Mouse (Mus musculus) cerebellum, postnatal 36 days (tissue): ENCODE measurements around the gene Exog.

Source experiments
- DNase-seq, 2 experiments: peaks; one replicate each; pipeline ENCODE4 v3.0.0; 2021 to 2022; ENCODE audit warnings: mixed read lengths in 2 of 2

The Exog gene

DNA sequence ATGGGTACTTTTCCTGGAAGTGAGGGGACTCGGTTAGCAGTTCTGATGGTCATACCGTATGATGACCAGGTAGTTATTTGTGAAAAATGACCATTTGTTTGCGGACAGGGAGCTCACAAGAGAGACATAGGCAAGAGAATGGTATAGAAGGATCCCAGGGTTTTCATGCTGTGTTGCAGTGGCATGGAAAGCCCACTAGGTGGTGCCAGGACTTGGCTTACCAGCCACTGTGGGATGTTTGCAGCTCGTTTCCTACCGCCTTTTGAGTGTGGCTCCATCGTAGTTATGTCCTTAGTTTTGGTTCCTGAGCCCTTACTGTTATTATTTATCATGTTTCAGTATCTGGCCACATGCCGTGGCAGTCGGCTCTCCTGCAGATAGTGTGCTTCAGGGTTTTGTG, 15.7 kb downstream of the Exog start:
- DNase-seq, result peak; percentile 68 to 70

DNA sequence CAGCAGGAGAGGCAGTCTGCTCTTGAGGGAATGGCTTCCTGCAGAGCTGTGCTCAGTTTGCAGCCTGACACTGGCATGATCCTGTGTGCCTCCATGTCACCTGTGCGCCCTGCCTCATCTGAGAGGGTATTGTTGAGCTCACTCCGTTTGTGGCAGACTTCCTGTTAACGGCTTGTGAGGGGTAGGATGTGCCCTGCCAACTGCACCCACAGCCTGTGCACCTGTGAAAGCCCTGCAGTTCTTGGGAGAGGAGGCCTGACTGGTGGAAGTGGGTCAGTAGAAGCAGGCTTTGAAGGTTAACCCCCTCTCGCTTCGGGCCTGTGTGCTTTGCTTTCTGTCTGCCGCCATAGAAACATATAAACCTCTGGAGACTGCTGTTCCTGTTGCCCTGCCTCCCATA, 20.3 kb downstream of the Exog start:
- no peak for DNase-seq

GRCm38 (mm10) chr9:119465595-119465994, 20.9 kb downstream of the Exog start:
- peak; percentile 39 to 53 for DNase-seq

- no peak for DNase-seq
Observed at GRCm38 (mm10) chr9:119469691-119470353, 25.1 kb downstream of the Exog start.

DNA sequence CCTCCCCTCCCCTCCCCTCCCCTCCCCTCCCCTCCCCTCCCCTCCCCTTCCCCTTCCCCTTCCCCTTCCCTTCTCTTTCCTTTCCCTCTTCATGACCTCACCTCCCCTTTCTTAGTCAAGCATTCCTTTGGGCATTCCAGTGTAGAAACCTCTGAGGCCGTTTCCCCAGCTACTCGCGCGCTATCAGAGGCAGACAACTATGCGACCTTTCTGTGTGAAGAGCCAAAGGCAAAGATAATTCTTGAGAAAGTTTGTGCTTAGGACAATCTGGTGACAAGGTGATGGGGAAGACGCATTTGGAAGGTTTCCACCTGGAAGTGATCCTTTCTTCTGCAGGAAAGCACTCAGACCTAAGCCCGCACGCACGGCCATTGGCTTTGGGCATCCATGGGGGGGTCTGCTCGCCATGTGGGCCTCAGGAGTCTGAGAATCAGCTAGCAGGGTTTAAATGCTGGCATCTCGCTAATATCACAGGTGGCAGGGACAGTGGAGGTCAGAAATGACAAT, 27.7 kb downstream of the Exog start:
- DNase-seq, result no peak

GRCm38 (mm10) chr9:119473011-119473410, 28.3 kb downstream of the Exog start:
- DNase-seq, result no peak

DNA sequence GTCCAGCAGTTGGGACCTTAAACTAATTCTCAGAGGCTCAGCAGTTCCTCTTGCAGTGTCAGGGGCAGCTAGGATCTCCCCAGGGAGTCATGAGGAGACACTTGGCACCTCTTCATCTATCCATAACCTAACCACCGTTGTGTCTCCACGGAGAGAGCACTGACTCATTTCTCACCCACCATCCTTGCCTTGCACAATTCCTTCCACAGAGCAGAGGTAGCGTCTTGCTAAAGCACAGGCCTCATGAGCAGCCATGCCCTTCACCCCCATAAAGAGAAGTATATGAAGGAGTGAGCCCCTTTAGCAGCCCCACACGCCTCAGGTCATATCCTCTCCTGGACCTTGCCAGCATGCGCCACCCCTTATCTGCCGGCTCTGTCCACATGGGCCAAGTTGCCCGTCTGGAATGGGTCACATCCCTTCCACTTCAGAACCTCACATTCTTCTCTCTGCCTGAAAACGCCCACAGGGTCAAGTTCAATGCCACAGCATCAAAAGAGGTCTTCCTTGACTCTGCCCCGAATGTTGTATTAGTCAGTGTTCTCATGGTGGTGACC, 28.9 kb downstream of the Exog start:
- DNase-seq, result no peak

DNA sequence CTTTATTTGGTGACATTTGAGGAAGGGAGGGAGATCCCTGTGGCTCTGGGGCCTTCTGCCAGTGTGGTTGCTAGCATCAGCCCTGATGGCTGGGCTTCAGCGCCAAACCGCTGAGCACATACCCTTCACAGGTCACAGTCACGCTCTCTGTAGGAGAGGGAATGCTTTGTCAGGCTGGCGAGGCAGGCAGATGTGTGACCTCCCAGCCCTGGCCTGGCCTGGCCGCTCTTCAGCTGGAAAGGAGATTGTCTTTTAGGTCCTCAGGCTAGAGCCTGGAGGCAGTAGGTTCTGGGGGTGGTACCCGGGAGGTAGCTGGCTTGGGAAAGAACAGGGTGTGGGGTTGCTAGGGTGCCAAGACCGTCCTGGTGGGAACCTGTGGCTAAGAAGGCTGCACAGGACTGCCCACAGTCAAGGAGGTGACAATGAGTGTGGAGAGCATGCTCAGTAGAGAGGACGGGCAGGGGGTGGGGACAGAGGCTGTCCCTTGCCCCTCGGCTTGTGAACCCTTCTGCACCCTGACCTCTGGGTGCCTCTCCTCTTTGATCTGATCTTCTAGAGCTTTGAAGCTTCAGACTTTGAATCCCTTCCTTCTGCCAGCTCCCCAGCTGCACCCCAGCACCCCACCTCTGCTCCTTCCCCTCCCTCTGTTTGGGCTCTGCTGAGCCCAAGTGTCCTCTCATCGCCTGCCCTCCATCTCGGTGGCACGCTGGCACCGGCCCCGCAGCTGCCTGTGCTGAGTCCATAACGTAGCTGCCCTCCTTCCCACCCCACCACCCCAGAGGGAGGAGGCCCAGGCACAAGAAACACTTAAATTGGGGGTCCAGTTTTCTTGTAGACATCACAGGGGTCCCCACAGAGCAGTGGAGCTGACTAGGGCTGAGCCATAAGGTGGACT, 30.2 kb downstream of the Exog start:
- DNase-seq, result no peak

- DNase-seq, result no peak
Observed at GRCm38 (mm10) chr9:119477754-119478153, 33.0 kb downstream of the Exog start.

DNA sequence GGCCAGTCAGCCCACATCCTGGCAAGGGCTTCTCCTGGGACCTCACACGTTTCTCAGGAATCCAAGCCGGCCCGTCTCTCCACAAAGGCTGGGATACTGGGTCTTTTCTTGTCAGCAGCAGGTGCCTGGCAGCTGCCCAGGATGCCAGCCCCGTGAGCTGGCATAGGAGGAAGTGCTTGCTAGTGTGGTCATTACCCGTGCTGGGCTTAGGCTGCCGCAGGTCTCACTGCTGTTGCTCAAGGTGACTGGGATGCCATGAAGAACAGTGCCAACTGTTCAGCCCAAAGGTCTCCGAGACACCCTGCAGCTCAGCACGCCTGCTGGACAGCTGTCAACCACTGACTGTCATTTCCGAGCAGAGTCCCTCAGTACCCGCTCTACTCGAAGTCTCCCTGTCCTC, 33.6 kb downstream of the Exog start:
- peak in 1 of 2 experiments; percentile 22 for DNase-seq

DNA sequence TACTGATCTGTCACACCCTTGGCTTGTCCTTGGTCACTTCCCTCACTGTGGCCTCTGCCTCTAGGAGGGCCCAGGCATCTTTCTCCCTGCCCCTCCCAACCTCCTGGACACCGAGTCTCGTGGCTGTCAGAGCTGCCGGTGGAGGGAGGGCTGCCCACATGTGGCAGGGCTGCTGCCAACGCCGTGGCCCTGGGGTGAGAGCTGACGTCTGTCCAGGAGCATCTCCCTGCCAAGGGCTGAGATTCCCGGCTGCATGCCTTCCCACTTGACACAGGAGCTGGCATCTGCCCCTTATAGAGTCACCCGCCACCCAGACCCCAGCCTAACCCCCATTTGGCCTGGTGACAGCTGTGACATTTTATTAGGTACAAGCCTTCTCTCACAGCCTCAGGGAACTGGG, 34.6 kb downstream of the Exog start:
- no peak for DNase-seq

DNA sequence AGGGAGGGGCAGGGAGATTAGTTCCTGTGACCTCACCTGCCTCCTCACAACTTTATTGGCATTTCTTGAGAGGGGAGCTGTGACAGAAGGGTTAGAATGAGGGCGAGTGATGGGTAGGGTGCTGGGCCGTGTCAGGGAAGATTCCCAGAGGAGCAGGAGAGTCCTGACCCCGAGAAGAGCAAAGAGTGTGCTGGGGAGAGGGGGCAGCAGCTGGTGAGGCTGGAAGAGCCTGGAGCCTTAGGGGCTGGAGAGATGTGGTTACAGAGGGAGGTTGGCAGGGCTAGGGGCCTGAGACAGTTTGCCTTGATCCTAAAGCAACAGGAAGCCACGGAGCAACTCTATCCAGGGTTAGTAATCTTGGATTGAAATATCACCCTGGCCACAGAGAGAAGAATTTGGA, 36.9 kb downstream of the Exog start:
- no peak for DNase-seq

- DNase-seq, result peak; percentile 19 to 43
Observed at GRCm38 (mm10) chr9:119483554-119484353, 39.0 kb downstream of the Exog start.

DNA sequence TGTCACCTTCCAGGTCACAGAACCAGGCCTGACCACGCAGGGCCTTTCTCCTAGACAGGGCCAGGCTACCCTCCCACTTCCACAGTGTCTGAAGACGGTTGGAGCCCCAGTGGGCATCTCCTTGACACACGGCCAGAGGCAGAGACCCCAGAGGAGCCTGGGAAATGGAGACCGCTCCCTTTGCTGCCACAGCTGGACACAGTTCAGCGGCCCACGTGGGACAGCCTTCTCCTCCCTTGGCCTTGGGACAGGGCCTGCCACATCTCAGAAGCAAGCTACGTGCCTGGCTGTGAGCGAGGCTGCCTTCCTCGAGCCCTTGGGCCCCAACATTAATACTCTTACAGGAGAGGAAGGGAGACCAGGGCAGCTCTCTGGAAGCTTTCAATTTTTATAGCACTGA, 39.7 kb downstream of the Exog start:
- DNase-seq, result no peak

DNA sequence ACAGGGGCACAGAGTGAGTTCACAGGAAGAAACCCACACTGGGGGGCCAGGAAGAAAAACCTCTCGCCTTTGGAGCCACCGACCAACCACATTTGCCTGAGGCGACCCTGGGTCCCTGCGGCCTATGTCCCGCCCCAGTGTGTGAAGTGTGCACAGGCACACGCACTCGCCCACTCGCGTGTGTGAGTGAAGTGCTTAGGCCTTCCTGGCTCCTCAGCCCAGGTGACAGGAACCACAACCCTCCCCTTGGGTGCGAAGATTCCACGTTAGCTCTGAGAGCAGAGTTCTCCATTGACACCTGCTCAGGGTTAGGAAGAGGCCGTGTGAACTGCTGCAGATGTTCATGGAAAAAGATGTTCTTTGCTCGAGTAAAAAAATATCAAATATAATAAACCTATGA, 40.1 kb downstream of the Exog start:
- DNase-seq, result no peak

GRCm38 (mm10) chr9:119496354-119496753, 51.6 kb downstream of the Exog start:
- no peak for DNase-seq

GRCm38 (mm10) chr9:119496960-119497359, 52.2 kb downstream of the Exog start:
- no peak for DNase-seq

- no peak for DNase-seq
Observed at GRCm38 (mm10) chr9:119497546-119498246, 53.0 kb downstream of the Exog start.

DNA sequence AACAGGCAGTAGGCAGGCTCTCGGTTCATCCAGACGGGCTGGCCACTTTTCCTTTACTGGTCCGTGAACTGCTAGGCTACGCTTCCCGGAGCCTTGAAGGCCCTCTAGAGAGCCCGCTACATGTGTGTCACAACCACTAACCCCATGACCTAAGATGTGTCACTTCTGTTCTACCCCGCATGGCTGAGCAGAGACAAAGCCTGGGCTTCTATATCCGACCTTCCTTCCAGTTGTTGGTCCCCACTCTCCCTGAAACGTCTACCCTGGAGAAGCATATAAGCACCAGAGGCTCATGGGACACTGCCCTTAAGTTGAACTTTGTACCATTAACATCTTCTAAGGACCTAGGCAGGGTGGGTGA, 53.5 kb downstream of the Exog start:
- DNase-seq, result no peak

- no peak for DNase-seq
Observed at GRCm38 (mm10) chr9:119498885-119499284, 54.1 kb downstream of the Exog start.

GRCm38 (mm10) chr9:119503613-119504012, 58.9 kb downstream of the Exog start:
- no peak for DNase-seq

GRCm38 (mm10) chr9:119504981-119505658, 60.4 kb downstream of the Exog start:
- no peak for DNase-seq
